Mouse (Mus musculus) yolk sac, embryonic 10.5 days (tissue): ENCODE measurements around the gene 1110032A03Rik.

Experiments
- DNase-seq: peaks from one replicate; pipeline ENCODE4 v3.0.0-alpha.2; 2017; ENCODE audit warnings: low spot score

1110032A03Rik gene

DNA sequence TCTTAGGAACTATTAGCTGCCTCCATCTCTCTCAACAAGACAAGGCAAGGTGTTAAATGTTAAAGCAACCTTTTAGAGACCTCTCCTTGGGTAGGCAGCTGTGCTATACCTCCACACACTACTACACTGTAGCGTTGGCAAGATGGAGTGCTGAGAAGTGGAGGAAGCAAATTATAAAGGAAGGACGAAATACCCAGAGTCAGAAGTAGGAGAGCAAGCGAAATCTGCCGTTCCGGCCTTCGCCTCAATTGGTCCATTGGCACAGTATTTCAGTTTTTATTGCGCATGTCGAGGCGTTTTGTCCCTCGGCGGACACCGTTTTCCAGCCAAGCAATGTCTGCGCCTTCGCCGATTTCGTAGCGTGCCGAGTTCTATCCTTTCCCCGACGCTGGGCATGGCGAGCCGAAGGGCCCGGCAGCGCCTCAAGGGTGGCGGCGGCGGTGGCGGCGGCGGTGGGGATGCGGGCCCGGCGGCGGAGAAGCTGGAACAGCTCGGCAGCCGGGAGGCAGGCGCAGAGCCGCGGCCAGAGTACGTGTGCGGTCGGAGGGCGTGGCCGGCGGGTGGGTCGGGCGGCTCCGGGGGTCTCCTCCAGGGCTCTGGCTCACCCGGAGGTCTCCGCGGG, at the start of gene 1110032A03Rik, which contains the start of gene Alg9:
Gene 1110032A03Rik (minus strand): TSS at position 530 of the 622 bp plus-strand sequence.
Gene Alg9 (plus strand): TSS at position 29 of the 622 bp plus-strand sequence.
- DNase-seq = peak; percentile 83

DNA sequence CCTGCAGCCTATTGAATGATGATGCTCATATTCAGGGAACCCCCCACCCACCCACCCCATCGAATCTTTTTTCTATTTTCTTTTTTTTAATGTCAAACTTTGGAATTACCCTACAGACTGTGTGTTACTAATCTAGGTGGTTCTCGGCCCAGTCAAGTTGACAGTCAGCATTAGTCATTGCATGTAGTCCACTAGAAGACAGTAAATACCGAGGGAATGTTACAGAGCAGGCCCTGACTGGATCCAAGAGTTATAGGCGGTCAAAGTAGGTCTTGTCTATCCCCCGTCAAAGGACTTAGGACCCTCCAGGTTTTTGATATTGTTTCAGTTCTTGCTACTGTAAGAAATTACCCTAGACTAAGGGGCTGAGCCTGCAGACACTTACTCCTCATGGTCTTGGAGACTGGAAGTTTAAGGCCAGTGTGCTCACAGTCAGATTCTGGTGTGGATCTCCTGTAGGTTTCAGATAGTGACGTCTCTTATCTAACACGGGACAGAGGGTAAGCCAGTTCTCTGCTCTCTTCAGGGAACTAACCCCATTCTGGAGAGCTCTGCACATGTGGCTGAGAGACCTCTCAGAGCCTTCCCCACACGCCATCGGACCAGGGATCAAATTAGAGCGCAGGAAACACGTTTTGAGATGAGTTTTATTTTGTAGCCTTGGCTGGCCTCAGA, 48.6 kb upstream of the 1110032A03Rik start:
- DNase-seq = no peak

DNA sequence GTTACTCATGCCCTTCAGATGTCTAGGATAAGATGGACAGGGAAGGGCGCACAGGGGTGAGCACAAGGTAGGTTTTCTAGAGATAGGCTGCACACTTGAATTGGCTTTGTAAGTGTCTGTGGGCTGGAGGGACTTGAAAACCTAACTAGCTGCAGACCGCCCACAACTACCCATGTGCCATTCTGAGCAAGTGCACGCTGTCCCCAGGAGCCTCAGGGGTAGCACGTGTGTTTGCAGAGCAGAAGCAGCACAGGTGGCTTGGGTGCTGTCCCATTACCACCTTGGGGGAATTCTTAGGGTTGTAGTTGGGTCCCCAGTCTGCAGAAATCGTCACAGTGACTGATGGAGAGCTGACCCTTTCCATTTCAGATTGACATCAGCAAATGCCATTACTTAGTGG, 46.9 kb upstream of the 1110032A03Rik start:
- DNase-seq = no peak

DNA sequence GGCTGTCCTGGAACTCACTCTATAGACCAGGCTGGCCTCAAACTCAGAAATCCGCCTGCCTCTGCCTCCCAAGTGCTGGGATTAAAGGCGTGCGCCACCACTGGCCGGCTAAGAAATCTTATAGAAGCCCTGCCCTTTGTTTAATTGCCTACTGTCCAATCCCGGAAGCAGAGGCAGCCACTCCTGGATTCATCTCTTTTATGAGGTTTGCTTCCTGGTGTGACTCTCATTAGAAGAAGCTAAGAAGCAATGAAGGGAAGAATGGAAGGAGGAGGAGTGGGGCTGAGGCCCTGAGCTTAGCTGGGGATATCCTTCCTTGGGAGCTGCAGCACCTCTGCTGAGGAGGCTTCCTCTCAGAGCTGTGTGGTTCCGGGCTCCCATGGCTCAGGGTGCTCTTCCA, 46.3 kb upstream of the 1110032A03Rik start:
- DNase-seq = no peak

GRCm38 (mm10) chr9:50819716-50820115, 44.4 kb upstream of the 1110032A03Rik start:
- DNase-seq = no peak

- DNase-seq = no peak
Observed at GRCm38 (mm10) chr9:50818050-50818449, 42.7 kb upstream of the 1110032A03Rik start.

DNA sequence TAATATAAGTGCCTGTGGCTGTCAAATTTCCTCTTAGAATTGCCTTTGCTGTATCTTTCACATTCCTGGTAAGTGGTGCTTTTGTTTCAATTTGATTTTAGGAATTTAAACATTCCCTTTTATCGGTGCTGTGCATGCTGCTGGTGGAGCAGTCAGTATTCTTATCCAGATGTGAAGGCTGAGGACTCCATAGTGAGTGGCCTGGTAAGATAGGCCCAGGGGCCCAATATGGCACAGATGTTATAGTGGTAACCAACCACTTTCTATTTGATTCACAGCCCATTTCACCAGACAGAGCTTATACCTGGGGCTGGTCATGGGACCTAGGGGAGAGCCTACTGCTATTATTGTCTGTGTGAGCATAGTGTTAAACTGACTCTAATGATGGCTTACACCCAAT, 41.2 kb upstream of the 1110032A03Rik start:
- no peak for DNase-seq

GRCm38 (mm10) chr9:50815666-50816065, 40.3 kb upstream of the 1110032A03Rik start:
- DNase-seq = no peak

GRCm38 (mm10) chr9:50813796-50814195, 38.5 kb upstream of the 1110032A03Rik start:
- no peak for DNase-seq

- no peak for DNase-seq
Observed at GRCm38 (mm10) chr9:50811746-50812145, 36.4 kb upstream of the 1110032A03Rik start.

GRCm38 (mm10) chr9:50811187-50811586, 35.9 kb upstream of the 1110032A03Rik start:
- no peak for DNase-seq

- no peak for DNase-seq
Observed at GRCm38 (mm10) chr9:50809146-50809545, 33.8 kb upstream of the 1110032A03Rik start.

GRCm38 (mm10) chr9:50808471-50808870, 33.2 kb upstream of the 1110032A03Rik start:
- DNase-seq = no peak

DNA sequence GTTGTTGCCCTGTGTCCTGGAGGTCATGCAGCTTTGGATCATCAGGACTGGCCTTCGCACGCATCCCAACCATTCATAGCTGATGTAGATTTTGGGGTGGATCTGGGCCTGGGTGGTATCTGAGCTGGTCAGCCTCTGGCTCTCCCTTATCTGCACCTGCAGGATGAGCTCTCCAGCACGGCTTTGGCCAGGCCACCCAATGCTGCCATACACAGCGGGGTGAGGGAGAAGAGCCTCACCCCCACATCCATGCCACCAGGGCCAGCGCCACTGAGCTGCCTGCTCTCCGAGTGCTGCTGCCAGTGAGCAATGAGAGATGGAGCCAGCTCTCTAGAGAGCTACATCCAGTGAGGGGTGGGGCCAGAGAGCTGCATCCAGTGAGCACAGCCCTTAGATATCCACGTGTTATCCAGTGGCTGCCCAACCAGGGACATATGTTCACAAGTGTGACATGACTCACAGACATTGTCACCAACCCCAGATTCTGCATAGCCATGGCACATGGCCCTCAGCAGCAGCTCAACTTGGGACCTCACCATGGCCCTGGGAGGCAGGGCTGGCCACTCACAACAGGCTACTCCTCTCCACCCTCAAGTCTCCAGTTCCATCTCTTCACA, 27.8 kb upstream of the 1110032A03Rik start:
- peak; percentile 23 for DNase-seq

- DNase-seq = no peak
Observed at GRCm38 (mm10) chr9:50800985-50801384, 25.7 kb upstream of the 1110032A03Rik start.

DNA sequence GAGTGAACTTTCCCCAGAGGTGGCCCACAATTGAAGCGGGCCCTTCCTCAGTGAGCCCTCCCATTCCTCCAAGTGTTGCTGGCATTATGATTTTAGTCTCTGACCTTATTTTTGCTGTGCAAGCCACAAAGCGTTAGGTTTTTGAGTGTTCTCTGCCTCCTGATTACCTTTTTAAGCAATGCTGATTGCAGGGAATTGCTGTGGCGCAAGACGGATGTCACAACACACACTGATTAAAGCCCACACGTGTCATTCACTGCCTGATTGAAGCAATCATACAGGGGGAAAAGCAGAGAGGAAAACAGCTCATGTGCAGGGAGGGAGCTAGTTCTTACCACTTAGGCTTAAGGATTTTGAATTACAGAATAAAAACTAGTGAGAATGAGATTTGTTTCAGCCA, 23.0 kb upstream of the 1110032A03Rik start:
- no peak for DNase-seq

DNA sequence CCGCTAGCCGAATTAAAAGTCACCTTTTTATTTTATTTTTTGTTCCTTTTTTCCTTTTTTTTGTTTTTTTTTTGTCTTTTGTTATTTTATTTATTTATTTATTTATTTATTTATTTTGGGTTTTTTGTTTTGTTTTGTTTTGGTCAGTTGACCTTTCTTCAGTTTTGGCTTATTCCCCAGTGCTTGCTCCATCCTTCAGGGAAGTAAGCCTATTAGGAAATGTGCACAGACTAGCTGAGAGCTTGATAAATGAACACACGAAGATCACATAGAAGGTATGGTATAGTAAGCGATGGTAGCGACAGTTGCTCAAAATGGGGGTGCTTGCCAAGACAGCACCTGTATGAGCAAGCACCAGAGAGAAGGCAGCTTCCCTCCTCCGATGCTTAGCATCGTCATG, 22.3 kb upstream of the 1110032A03Rik start:
- DNase-seq = no peak

DNA sequence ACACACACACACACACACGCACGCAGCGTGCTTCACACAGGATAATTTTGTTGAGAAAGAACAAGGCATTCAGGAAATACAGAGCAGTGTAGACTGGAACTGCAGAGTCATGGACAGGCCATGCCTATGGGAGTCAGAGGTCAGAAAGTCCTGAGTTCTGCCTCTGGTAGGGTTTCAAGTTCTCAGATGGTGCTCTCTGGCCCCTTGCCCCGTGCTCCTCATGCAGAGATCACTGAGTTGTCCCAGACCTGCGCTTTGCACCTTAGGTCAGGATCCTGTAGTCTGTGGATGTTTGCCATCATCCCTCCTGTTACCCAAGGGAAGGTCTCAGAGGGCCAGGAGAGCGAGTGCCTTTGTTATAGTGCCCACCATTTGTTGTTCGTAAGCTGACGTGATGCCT, 21.5 kb upstream of the 1110032A03Rik start:
- DNase-seq = no peak

DNA sequence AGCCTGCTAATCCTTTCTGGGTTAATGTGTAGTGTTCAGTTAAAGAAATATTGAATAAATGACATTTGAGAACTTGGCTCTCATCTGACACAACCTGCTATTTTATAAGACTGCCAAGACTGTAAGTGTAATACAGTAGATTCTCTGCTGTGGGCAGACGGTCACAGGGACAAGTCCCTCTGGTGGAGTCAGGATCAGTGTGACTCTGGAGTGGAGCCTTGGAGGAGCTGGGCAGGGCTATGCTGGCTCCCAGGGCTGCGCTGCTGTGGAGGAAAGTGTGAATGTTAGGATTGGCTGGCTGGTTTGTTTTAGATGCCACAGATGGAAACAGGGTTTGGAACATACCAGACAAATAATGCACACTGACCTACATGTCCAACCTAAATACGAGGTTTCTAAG, 19.9 kb upstream of the 1110032A03Rik start:
- DNase-seq = no peak

DNA sequence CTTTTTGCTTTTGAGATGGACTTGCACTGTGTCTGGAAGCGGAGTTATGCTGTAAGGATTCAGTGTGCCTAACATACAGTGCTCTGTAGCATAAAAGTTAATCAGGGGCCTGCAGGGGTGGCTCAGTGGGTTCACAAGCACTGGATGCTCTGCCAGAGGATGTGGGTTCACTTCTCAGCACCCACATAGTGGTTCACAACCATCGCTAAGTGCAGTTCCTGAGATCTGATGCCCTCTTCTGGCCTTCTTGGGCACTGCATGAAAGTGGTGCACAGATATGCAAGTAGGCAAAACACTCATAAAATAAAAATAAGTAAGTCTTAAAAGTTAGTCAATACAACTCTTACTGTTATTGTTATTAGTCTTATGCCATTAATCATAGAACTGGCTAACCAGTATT, 6.8 kb upstream of the 1110032A03Rik start:
- DNase-seq = no peak

DNA sequence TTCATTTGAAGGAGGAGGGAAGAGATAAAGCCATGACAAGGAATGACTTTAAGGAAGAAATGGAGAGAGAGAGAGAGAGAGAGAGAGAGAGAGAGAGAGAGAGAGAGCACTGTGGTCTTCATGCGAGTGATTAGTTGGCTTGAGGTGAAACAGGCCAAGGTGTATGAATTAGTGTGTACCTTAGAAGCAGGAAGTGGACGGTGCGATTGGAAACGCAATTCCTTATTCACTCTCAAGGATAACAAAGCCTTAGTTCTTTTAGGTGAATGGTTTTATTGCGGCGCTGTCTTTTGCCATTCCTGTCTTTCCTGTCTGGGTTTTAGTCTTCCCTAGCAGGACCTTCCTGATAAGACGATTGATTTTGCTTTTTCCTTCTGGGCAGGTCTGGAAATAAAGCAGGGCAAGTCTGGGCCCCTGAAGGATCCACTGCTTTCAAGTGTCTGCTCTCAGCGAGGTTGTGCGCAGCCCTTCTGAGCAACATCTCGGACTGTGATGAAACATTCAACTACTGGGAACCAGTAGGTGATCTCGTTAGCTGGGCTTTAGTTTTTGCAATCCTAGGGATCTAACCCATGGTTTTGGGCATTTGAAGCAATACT, 941 bp upstream of the 1110032A03Rik start:
- DNase-seq = no peak

- no peak for DNase-seq
Observed at GRCm38 (mm10) chr9:50775662-50776126, 374 bp upstream of the 1110032A03Rik start.

DNA sequence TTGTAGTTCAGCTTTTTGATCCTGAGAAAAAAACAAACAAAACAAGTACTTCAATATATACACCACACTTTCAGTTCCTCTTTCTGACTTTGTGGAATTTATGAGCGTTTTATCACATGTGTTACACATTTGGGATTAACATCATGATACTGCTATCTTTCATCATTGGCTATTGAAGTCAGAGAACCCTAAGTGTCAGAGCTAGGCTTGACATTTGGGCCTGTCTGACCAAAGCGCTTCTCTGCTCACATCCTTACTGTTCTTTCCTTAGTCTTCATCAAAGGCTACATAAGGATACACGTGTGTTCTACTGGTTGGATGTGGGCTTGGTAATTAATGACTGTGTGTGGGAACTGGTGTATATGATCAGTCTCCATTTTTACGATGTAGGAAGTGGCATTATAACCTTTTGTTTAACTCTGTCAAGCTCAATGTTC, 1.3 kb downstream of the 1110032A03Rik start:
- no peak for DNase-seq
